Mouse (Mus musculus) neutrophil, adult 5-6 weeks (primary cell): ENCODE results near the gene Zfp511. TPM values are rescaled to one million over a fixed set of nuclear protein-coding genes. Genes with fewer than 3 reads are reported as not detected.
A peak's percentile ranks its signal among the peaks of the same experiment; 100 is the strongest.

ENCODE experiments used
- ATAC-seq: fragments of 151-379, 151-347 bp; 2 replicates; pipeline ENCODE4 v1.8.0; 2017; ENCODE audit warnings: mild to moderate bottlenecking, moderate TSS enrichment; ENCODE audit not compliant: insufficient number of reproducible peaks, poor library complexity, low FRiP score, severe bottlenecking; ENCODE audit errors: extremely low read depth
- total RNA-seq: library from RNA; stranded (forward); fragments of 200-1000 nt; gene quantifications from 2 replicates; pipeline ENCODE4 v1.2.3, GENCODE M21; 2017

Gene Zfp511
- total RNA-seq = 22.7 and 27.9 TPM in 2 replicates

DNA sequence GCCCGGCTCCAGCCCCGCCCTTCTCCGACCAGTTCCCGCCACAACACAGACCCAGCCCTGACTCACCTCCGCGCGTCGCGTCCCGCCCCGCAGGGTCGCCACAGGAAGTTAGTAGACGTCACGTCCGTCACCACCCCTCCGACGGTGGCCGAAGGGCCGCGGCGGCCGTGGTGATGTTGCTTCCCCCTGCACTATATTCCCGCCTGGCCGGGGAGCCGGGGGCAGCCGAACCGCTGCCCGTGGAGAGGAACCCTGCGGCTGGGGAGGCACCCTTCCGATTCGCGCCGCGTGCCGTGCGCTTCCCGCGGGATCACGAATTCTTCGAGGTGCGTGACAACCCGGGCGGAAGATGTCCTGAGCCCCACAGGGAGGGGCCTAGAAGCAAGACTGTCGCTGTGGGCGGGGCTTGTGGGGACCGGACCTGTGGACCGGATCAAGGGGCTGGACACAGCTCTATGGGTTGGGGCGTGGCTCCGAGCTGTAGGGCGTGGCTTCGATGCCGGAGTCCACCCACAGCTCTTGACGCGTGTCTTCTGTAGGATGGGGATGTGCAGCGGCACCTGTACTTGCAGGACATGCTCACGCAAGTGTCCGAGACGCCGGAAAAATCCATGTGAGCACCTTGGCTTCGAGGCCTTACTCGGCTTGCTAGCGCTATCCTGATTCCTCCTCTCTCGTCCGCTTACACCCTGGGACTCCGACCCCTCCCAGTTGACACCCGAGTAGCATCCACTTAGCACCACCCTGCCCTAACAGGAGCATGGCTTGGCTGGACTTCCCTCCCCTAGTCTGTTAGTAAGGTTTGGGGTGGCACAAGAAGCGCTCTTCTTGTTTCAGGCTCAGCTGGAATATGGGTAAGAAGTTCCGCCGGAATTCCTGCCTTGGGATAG, at the start of gene Zfp511, which contains the start of gene Tubgcp2:
Gene Zfp511, plus strand, starts transcription at position 111 of the 890 bp plus-strand sequence.
Gene Tubgcp2, minus strand, starts transcription at position 389 of the 890 bp plus-strand sequence.
- ATAC-seq = peak; percentile 90

DNA sequence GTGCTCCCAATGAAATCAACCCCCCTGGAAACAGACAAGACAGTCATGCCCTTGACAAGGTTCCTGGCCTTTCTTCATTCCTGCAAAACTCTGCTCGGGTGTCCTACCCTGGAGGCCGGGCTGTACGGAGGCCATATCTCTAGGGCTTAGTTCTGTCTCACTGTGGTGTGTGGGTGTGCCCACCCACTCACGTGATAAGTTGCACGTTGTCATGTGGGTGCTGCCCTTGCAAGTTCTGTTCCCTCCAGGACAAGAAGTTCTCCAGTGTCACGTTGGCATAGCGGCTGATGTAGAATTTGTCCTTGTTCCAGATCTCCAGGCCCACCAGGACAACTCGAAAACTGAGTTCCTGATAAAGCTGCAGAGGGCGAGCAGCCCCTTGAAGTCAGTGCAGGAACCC, 47.9 kb upstream of the Zfp511 start:
- ATAC-seq = no peak

DNA sequence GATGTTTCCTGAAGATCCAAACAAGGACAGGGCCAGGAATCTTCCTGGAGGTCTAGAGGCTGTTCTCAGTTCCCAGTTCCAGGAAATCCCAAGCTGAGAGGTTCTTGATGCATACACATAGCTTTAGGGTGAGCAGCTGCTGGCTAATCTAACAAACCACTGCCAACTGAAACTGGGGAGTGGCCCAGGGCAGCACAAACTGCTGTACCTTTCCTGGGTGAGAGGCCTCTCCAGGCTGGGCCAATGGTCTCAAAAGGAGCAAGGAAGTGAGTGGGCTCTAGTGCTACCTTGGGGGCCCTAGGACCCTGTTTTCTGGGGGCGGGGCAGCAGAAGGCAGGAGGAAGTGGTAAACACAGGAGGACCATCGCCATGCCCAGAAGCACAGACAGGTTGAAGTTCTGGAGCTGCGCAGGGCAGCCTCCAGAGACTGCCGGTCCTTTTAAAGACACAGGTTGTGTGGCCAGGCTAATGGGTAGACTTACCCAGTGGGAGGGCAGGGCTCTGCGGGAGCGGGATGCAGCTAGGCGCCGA, 45.3 kb upstream of the Zfp511 start:
- no peak for ATAC-seq

DNA sequence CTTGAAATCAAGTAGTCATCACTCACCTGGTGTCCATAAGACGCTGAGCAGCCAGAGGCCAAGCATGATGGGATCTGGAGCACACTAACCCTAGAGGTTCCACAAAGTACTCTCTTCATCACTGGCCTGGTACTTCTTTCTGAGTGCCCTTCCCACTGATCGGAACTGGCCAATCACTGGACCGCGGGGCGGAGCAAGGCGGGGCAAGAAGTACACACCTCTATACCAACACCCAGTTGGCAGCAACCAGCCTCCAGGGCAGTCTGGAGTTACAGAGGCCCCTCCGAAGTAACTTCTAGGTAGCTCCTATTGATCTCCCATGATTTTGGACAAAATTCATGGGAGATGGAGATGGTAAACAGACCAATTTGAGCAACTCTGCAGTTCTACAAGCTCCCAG, 43.8 kb upstream of the Zfp511 start, which contains the start of gene Adam8:
Gene Adam8, minus strand, starts transcription at position 157 of the 400 bp plus-strand sequence.
- peak; percentile 92 for ATAC-seq

DNA sequence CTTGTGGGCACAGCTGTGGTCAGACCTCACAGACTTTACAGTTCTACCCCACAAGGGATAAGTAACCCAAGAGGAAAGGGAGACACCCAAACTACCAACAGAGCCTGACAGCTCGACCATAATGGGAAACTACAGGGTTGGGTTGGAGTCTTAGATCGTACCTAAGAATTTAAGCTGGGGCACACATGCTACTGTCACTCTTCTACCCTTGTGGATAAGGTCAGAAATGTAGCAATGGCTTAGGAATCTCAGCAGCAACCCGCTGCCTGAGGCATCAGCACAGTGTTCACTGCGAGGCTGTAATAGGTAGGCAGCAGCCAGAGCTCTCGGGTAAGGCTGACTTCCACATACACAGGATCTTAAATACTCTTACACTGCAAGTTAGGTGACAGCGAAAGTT, 42.7 kb upstream of the Zfp511 start:
- no peak for ATAC-seq

DNA sequence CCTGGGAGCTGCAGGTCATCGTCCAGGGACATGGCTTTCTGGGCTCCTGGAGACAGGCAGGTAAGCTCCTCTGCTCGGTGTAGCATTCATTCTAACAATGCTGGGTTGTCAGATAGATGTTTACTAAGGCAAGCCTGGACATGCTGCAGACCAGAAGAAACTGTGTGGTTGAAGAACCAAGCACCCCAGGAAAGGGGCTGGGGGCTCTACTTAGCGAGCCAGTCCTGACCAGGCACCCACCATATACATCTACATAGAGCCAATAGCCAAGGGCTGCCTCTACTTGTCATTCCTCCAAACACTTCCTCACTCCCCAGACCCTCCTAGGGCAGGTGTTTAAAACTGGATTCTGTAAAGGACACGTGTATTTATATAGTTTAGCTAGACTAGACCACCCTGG, 42.0 kb upstream of the Zfp511 start:
- no peak for ATAC-seq

DNA sequence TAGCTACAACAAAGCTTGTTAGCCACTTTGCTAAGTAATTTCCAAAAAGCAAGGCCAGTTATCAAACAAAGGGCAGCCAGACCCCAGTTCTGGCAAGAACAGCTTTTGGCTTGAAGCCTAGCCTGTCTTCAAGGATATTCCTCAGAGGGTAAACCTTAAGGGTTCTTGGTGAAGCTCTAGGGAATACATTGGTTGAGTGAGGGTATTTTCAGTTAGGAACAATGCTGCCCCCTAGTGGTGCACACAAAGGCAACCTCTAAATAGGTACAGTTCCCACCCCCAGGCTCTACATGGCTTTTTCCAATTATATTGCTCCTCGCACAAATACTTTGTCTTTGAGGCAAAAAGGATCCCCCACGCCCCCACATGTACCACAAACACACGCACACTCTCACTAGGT, 41.5 kb upstream of the Zfp511 start:
- peak; percentile 56; the same call in 1 of the 2 replicates for ATAC-seq

DNA sequence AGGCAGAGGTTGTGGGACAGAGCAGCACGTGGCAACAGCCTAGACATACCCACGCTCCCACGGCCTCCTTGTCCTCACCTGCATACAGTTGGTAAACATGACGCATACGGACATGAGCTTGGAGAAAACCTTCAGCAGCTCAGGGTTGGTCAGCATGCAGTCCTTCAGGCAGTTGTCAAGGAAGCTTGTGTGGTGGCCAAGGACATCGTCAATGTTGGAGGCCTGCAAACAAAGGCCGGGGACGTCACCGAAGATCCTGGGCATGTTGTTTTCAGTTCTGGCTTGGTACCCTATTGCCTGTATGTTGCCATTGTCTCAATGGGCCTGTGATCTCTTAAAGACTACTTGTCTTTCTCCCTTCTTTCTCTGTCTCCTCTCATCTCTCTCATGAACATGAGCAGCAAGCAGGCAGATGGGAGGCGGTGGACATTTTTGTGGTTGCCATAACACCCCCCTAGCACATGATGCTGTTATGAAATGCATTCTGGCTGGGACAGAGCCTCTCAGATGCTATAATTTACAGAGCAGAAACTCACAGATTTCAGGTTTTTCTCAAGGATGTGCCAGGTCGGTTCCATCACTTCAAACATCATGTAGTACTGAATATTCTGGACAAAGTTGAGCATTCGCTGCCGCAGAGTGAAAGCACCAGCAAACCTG, 37.4 kb upstream of the Zfp511 start:
- no peak for ATAC-seq

DNA sequence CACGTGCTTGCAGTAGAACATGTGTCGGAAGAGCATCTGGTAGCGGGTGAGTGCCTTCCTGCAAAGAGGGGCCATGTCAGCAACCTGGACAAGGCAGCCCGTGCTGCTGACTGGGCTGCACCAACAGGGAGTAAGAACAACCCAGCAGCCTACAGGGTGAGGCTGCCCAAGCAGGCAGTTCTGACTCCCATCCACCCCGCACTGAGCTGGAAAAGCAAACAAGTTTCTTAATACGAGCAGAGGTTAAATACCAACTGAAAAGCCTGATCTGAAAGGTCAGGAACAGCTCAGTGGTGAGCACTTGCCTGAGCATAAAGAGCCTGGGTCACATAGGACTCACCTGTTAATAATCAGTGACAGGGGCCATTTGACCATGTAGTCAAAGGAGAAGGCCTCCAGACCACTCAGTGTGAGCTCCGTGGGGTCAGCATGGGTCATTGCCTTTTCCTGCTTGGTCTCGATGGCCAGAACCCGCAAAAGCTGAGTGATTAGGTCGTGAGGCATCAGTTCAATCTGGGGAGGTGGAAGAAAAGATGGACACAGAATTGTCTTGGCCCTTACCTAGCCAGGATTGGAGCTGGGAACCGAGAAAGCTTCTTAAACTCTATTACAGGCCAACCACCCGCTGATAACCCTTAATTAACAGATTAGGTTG, 35.0 kb upstream of the Zfp511 start:
- no peak for ATAC-seq

DNA sequence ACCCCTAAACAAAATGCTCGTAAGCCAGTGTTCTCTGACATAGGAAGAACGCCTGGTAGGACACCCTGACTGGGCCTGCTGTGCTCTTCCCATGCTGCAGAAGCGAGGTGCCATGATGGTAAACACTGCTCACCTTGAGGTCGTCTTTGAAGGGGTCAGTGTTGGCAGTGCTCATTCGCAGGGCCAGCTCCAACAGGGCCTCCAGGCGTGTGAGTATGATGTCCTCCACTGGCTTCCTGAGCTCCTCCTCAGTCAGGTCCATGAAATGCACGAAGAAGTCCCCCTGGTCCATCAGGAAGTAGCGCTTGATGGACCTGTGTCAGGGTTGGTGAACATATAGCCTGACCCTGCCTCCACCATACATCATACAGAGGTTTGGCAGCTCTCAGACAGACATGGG, 31.5 kb upstream of the Zfp511 start:
- no peak for ATAC-seq

DNA sequence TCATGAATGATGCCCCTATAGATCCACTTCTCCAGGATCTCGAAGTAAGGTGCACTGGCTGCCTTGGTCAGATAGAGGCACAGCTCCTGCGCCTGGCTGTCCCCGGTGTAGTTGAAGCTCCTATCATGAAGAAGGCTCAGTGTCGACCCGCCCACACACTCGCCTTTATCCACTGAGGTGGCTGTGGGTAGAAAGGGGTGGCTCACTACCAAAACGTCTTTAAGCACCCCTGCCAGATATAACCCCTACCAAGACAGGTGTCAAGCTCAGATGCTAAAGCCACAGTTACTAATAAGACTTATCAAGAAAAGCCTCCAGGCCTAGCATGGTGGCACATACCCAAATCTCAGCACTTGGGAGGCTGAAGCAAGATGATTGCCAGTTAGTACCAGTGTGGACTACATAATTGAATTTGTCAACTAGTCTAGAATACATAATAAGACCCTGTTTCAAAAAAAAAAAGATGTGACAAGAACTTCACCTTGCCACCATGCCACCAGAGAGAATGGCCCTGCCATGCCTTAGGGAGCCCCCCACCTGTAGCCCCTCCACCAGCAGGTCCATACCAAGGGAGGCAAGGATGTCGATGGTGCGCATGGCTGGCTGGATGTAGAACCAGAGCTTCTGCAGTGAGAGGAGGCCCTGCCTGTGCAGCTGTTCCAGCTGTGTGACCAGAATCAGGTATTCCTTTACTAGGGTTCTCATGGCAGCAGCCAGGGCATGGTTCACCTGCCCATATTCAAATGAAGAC, 29.2 kb upstream of the Zfp511 start:
- ATAC-seq = no peak

DNA sequence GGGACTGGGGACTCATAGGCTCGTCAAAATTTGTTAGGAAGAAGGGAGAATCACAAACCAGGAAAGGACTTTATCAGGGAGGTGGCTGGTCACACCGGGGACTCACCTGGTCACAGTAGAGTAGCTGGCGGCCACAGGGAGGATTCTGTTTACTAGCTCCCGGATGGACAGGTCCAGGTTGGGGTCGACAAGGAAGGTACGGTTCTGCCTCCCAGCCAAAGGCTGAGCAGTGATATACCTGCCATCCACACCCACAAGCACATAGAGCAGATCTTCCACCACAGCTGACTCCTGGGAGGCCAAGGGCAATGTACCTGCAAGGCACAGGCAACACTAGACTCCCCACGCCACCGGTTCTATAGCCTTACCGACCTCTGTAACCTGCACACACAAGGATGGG, 28.4 kb upstream of the Zfp511 start:
- no peak for ATAC-seq

DNA sequence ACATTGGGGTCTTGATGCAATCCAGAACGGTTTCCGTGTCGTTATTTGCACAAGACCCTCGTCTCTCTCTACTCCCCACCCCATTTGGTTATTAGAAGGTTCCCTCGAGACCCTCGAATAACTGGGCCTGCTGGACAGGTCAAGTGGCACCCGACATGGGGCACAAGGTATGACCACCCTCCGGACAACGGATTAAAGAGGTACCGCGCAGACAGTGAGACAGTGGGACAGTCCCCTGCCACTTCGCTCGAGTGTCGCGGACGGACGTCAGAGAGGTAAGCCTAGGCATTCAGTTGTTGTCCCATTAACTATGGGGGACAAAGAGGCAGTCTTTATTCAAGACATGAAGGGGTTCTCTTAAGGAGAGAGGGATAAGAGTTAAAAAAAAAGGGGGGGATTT, 24.9 kb upstream of the Zfp511 start:
- ATAC-seq = no peak

DNA sequence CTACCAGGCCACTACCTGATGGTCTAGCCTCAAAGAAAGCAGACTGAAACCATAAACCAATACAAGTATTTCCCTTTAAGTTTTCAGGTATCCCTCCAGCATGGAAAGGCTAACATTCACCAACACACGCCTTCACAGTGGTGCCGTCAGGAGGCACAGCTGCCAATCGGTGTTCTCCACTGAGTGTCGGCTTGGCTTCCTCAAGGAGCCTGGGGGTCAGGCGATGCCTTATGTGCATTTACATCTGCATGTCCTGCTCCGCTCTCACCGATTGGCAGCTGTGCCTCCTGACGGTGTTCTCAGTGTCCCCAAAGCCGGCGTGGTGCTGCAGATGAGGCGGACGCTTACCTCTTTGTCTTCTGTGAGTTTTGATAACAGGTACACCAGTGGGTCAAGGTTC, 4.4 kb upstream of the Zfp511 start:
- ATAC-seq = no peak

DNA sequence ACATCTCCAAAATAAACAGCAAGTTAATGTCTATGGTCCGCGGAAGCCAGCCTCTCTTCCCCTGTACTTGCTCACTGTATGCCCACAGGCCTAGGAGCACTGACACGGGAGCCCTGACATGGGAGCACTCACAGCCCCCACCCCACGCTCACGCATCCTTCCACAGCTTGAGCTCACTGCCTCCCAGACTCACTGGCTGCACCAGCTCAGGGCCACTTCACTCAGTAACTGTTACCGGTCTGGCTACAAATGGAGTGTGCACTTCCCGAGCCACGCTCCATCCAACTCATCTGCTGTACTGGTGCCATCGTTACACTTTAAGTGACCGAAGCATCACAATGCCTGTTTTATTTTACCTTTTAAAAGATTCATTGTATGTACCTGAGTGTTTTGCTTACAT, 3.8 kb upstream of the Zfp511 start:
- ATAC-seq = no peak

DNA sequence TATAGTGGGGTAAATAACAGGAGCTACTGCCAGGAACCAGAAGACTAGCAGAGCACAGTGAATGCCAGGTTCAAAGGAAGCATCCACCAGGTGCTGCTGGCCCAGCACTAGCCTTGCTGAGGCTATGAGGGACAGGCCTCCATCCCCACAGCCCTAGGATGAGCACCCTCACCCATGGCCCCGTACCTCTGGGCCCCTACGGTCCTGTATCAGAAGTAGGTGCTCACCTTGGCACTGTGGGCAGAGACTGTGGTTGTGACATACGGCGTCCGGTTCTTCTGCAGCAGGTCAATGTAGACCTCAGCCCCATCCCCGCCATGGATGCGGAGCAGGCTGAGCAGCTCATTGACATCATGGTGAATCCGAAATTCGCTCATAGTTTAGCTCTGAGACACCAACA, 2.8 kb upstream of the Zfp511 start:
- ATAC-seq = no peak

DNA sequence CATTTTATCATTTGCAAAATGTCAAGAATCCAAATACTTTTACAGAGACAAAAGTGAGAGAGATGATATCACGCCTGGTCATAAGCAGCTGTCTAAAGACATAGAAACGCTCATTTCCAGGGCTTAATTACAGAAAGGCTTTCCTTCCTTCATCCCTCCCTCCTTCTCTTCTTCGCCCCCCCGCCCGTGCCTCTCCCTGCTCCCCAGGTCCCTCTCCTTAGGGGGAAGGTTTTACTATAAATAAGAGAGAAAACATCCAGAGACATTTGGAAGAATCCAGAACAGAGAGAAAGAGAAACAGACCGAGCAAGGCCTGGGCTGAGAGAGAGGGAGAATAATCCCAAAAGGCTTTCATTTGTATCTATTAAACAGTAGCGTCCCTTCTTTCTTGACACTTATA, 735 bp upstream of the Zfp511 start:
- ATAC-seq = no peak

DNA sequence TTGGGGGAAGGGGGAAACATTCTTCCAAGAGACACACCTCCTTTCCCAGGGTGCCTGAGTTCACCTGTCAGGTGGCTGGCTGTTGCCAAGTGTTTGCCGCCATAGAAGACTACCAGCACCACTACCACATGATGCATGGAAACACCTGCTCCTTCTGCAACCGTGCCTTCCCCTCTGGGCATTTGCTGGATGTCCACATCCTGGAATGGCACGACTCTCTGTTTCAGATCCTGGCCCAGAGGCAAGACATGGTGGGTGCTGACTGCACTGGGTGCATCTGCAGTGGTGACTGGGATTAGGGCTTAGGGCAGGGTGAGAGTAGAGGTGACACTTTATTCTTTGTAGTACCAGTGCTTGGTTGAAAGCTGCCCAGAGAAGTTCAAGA, 972 bp downstream of the Zfp511 start:
- ATAC-seq = no peak

DNA sequence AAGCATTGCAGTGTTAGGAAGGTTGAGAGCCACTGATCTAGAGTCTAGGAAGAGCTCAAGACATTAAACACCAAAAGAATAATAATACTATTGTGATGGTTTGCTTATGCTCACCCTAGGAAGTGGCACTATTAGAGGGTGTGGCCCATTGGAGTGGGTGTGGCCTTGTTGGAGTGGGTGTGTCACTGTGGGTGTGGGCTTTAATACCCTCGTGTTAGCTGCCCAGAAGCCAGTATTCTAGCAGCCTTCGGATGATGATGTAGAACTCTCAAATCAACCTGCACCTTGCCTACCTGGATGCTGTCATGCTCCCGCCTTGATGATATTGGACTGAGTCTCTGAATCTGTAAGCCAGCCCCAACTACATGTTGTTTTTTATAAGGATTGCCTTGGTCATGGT, 6.5 kb downstream of the Zfp511 start:
- no peak for ATAC-seq
